Mouse (Mus musculus): ENCODE results near the gene Fads3.

DNA sequence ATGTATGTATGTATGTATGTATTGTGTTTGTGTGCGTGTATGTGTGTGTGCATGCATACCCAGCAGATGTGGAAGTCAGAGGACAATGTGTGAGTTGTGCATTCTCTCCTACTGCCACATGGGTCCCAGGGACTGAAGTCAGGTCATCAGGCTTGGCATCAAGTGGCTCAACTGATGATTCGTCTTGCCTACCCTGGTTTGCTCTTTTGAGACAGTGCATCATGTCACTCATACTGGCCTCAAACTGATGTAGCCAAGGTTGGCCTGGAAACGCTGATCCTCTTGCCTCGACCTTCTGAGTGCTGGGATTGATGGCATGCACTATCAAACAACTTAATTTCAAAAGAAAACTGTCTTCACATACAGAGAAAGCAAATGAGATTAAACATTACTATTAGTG is 52.5 kb downstream of the Fads3 start:
- TF ChIP-seq CTCF (IDR thresholded peaks at IDR 0.05; ENCODE audit: low read depth, low read length), result no peak
- TF ChIP-seq GATA1 (IDR thresholded peaks at IDR 0.05; ENCODE audit: borderline replicate concordance, low read length), result no peak
